Mouse (Mus musculus) thymus, adult 2 months (tissue): ENCODE measurements around the gene Lamtor2.

Experiments used
- CTCF ChIP-seq: fragments of 200-500 bp; IDR thresholded peaks from 2 replicates; pipeline ENCODE4 v1.5.1; 2012; ENCODE audit warnings: mild to moderate bottlenecking, control low read depth, low read length, moderate library complexity, borderline replicate concordance; ENCODE audit not compliant: control insufficient read depth, poor library complexity, insufficient read depth; ENCODE audit errors: extremely low read depth
- POLR2A ChIP-seq: fragments of 200-500 bp; IDR thresholded peaks from 2 replicates; pipeline ENCODE4 v1.6.1; 2012; ENCODE audit warnings: mild to moderate bottlenecking, low read length, control low read depth, moderate library complexity; ENCODE audit not compliant: control insufficient read depth, poor library complexity, insufficient read depth; ENCODE audit errors: extremely low read depth

GRCm38 (mm10) chr3:88553525-88553879 is 628 bp upstream of the Lamtor2 start, which contains the start of gene Ubqln4:
- TF ChIP-seq CTCF (peak; percentile 92), POLR2A (peak; percentile 38; the same call in 1 of the 2 replicates)
